Mouse (Mus musculus): Measurements from ENCODE around the gene Wbp1l. TPM values are rescaled to one million over a fixed set of nuclear protein-coding genes. Genes with fewer than 3 reads are reported as not detected.

Gene Wbp1l
- polyA plus RNA-seq, 1 experiment from 2014 or later: 35.6 TPM

DNA sequence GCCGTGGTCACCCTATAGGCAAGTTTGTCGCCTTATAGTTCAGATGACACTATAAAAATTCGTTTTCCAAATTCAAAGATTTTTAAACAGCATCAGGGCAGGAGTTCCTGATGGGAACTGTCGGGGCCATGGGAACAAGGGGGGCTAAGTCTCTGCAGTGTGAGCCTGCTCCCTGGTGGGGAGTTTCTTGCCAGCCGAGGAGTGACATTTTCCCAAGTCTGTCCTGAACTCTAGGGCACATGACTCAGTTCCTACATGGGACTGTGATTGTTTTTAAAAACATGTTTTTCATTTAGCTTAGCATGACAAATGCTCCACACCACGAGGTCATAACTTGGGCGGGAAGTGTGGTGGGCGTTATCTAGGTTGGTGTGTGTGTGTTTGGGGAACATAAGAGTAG lies 49.0 kb downstream of the Wbp1l start:
- peak; percentile 56 for TF ChIP-seq CTCF (IDR thresholded peaks at IDR 0.05; ENCODE audit: low read depth)
- no peak overlapping the region for H3K4me2 ChIP-seq (ENCODE audit: low read length)
- 73% methylated on average over 8 of the region's 8 CpGs for WGBS

DNA sequence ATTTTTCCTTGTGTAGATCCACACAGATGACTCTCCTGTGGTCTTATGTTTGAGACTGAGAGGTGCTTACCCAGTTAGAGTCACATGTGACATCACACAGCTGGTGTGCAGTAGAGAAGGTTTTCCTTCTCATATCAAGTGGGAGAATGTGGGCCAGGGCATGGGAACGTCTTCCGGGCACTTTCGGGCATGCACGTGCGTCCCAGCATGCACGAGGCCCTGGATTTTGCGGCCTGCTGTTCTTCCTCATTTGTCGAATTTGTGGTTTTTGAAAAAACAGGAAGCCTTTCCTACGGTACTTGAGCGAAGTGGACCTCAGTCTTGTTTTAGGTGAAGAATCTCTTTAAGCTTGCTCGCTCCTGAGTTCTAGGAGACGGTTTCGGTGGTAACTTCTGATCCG lies 49.7 kb downstream of the Wbp1l start:
- Histone ChIP-seq H3K9me3 (replicated peaks; ENCODE audit: low read length) (no peaks in the 10 kb centered on the region), H3K4me2 (ENCODE audit: low read length) (no peak overlapping the region), H3K4me3 (replicated peaks; ENCODE audit: low read depth, low read length) (no peak overlapping the region), H3K27ac (no peak overlapping the region), H3K4me1 (replicated peaks; ENCODE audit: insufficient read depth, low read length) (peaks cover 32% of the 10 kb centered on the region), H3K9ac (ENCODE audit: low read depth, low read length) (no peak overlapping the region), H3K36me3 (ENCODE audit: insufficient read depth, low read length) (peaks cover 15% of the 10 kb centered on the region), H3K27me3 (ENCODE audit: insufficient read depth, low read length) (no peaks in the 10 kb centered on the region)
- TF ChIP-seq CTCF (IDR thresholded peaks at IDR 0.05; ENCODE audit: low read depth): no peak
- no peak for ATAC-seq (replicated peaks; ENCODE audit: low FRiP score, low read depth)
- no peak for DNase-seq (ENCODE audit: low spot score)
- WGBS: 91% methylated on average over 14 of the region's 14 CpGs

More for the DNA sequence above, 49.0 kb downstream of the Wbp1l start:
- Histone ChIP-seq H3K4me1 (replicated peaks; ENCODE audit: insufficient read depth, low read length) (peaks cover 37% of the 10 kb centered on the region), H3K36me3 (ENCODE audit: insufficient read depth, low read length) (peaks cover 8% of the 10 kb centered on the region; the same call in 1 of the 2 replicates), H3K9me3 (replicated peaks; ENCODE audit: low read length) (no peaks in the 10 kb centered on the region), H3K4me3 (replicated peaks; ENCODE audit: low read depth, low read length) (no peak overlapping the region), H3K27me3 (ENCODE audit: insufficient read depth, low read length) (no peaks in the 10 kb centered on the region), H3K9ac (ENCODE audit: low read depth, low read length) (no peak overlapping the region), H3K27ac (no peak overlapping the region)
- ATAC-seq (replicated peaks; ENCODE audit: low FRiP score, low read depth) (no peak), DNase-seq (ENCODE audit: low spot score) (peak; percentile 46)

DNA sequence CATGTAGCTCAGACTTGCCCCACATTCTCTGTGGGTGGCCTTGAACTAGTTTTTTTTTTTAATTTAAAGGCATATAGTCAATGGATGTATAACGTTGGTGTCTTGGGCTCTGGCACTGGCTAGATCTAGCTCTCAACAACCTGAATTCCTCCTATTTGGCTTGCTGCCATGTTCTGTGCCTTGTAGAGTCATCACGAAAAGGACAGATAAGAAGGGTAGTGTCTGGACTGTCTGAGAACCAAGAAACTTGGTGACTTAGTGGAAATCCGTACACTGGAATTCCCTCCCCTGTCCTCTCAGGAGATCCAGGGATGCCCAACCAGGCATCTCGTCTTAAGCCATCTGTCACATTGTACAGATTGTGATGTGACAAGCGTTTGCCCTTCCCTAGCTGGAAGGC lies 54.3 kb downstream of the Wbp1l start:
- H3K4me2 ChIP-seq (ENCODE audit: low read length): no peak overlapping the region
- 77% methylated on average over 5 of the region's 5 CpGs for WGBS
- no peaks in the 10 kb centered on the region for H3K9me3 ChIP-seq (replicated peaks; ENCODE audit: low read length)
- no peak overlapping the region for H3K9ac ChIP-seq (ENCODE audit: low read depth, low read length)
- TF ChIP-seq CTCF (IDR thresholded peaks at IDR 0.05; ENCODE audit: low read depth): no peak
- no peaks in the 10 kb centered on the region for H3K4me1 ChIP-seq (replicated peaks; ENCODE audit: insufficient read depth, low read length)
- H3K27ac ChIP-seq: no peak overlapping the region
- H3K36me3 ChIP-seq (ENCODE audit: insufficient read depth, low read length): peaks cover 46% of the 10 kb centered on the region
- DNase-seq (ENCODE audit: low spot score) (no peak), ATAC-seq (replicated peaks; ENCODE audit: low FRiP score, low read depth) (no peak)
- no peaks in the 10 kb centered on the region for H3K27me3 ChIP-seq (ENCODE audit: insufficient read depth, low read length)
- H3K4me3 ChIP-seq (replicated peaks; ENCODE audit: low read depth, low read length): no peak overlapping the region

DNA sequence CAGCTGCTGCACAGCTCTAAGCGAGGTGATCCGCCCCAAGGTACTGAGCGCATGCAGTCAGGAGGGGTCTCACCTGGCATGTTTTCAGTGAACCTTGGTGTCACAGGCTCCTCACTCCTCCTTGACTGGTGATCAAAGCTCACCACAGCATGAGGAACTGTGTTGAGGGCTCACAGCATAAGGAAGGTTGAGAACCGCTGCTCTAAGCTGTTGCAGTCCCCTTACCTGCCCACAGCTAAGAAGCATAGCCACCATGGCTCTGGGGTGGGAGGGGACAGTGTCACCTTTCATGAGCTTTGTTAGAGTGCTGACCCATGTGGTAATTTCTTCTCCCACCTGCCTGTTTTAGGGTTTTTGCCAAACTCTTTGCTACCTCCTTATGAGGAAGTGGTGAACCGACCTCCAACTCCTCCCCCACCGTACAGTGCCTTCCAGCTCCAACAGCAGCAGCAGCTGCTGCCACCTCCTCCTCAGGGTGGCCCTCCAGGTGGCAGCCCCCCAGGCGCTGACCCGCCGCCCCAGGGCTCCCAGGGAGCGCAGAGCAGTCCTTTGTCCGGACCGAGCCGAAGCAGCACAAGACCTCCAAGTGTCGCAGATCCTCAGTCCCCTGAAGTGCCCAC lies 54.8 kb downstream of the Wbp1l start:
- TF ChIP-seq CTCF (IDR thresholded peaks at IDR 0.05; ENCODE audit: low read depth): no peak
- WGBS: 91% methylated on average over 14 of the region's 14 CpGs
- peaks cover 44% of the 10 kb centered on the region for H3K36me3 ChIP-seq (ENCODE audit: insufficient read depth, low read length)
- no peak for ATAC-seq (replicated peaks; ENCODE audit: low FRiP score, low read depth)
- H3K27ac ChIP-seq: no peak overlapping the region
- H3K9me3 ChIP-seq (replicated peaks; ENCODE audit: low read length): no peaks in the 10 kb centered on the region
- no peak overlapping the region for H3K4me2 ChIP-seq (ENCODE audit: low read length)
- no peak overlapping the region for H3K9ac ChIP-seq (ENCODE audit: low read depth, low read length)
- H3K4me1 ChIP-seq (replicated peaks; ENCODE audit: insufficient read depth, low read length): no peaks in the 10 kb centered on the region
- H3K27me3 ChIP-seq (ENCODE audit: insufficient read depth, low read length): no peaks in the 10 kb centered on the region
- H3K4me3 ChIP-seq (replicated peaks; ENCODE audit: low read depth, low read length): no peak overlapping the region
- no peak for DNase-seq (ENCODE audit: low spot score)

DNA sequence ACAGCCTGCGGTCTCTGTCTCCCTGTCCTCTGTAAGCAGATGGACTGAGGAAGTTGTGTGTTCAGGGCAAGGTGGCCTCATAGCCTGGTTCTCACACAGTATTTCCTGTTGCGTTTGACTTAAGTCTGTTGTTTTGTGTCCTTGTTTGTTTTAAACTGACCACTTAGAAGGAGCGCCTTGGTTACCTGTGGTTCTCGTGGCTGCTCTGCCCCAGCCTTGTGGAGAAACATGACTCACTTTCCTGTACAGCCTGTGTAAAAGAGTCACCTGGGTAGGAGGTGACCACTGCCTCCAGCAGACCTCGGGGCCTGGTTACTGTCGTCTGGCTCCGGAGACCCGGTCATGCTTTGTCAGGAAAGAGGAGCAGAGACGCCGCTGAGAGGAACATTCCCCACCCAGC lies 56.7 kb downstream of the Wbp1l start:
- no peak for TF ChIP-seq CTCF (IDR thresholded peaks at IDR 0.05; ENCODE audit: low read depth)
- no peak overlapping the region for H3K4me2 ChIP-seq (ENCODE audit: low read length)
- H3K4me1 ChIP-seq (replicated peaks; ENCODE audit: insufficient read depth, low read length): no peaks in the 10 kb centered on the region
- DNase-seq (ENCODE audit: low spot score) (no peak), ATAC-seq (replicated peaks; ENCODE audit: low FRiP score, low read depth) (no peak)
- H3K9ac ChIP-seq (ENCODE audit: low read depth, low read length): no peak overlapping the region
- H3K4me3 ChIP-seq (replicated peaks; ENCODE audit: low read depth, low read length): no peak overlapping the region
- 0 out of 2 replicates have a peak overlapping the region, but pooled peaks have one; percentile 13 for H3K27ac ChIP-seq
- H3K36me3 ChIP-seq (ENCODE audit: insufficient read depth, low read length): peaks cover 44% of the 10 kb centered on the region
- 92% methylated on average over 10 of the region's 10 CpGs for WGBS
- no peaks in the 10 kb centered on the region for H3K9me3 ChIP-seq (replicated peaks; ENCODE audit: low read length)
- no peaks in the 10 kb centered on the region for H3K27me3 ChIP-seq (ENCODE audit: insufficient read depth, low read length)

DNA sequence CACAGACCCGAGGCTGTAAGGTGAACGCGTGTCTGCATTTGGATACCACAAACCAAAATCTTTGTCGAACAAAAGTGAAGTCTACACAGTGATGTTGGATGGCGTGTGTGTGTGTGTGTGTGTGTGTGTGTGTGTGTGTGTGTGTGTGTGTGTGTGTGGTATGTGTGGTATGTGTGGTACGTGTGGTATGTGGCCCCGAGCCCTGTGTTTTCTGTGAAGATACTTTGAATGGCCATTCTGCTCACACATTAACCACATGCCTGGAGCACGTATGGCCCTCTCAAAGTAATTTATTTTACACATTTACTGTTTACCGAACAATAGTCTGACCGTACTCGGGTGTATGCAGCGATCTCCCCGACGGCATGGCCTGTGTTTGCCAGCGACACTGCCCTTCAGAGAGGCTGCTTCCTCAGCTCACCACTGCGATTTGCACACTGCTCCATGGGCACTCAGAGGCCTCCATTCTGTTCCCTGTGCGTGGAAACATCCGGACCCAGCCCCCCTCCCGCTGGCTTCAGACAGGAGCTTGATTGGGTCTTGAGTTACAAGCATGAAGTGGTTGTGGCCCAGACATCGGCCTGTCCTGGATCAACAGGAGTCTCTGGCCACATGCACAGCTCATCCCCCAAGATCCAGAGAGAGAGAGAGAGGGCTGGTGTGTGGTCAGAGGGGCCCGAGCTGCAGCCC lies 57.4 kb downstream of the Wbp1l start:
- Histone ChIP-seq H3K27me3 (ENCODE audit: insufficient read depth, low read length) (no peaks in the 10 kb centered on the region), H3K9me3 (replicated peaks; ENCODE audit: low read length) (no peaks in the 10 kb centered on the region), H3K4me2 (ENCODE audit: low read length) (no peak overlapping the region), H3K36me3 (ENCODE audit: insufficient read depth, low read length) (peaks cover 44% of the 10 kb centered on the region), H3K4me1 (replicated peaks; ENCODE audit: insufficient read depth, low read length) (no peaks in the 10 kb centered on the region), H3K9ac (ENCODE audit: low read depth, low read length) (no peak overlapping the region), H3K4me3 (replicated peaks; ENCODE audit: low read depth, low read length) (no peak overlapping the region), H3K27ac (no peak overlapping the region)
- no peak for TF ChIP-seq CTCF (IDR thresholded peaks at IDR 0.05; ENCODE audit: low read depth)
- ATAC-seq (replicated peaks; ENCODE audit: low FRiP score, low read depth) (no peak), DNase-seq (ENCODE audit: low spot score) (no peak)
- 91% methylated on average over 21 of the region's 21 CpGs for WGBS
